Mouse (Mus musculus) midbrain, embryonic 15.5 days (tissue): ENCODE measurements around the gene Akna. TPM values are rescaled to one million over a fixed set of nuclear protein-coding genes. Genes with fewer than 3 reads are reported as not detected.

Experiments used
- ATAC-seq: fragments of 200-750 bp; cut with Nextera tagmentation; replicated peaks from 2 replicates; pipeline ENCODE4 v1.8.0; 2017; ENCODE audit warnings: moderate TSS enrichment
- H3K27ac ChIP-seq: fragments of 300-500 bp; sonication (generic); 2 replicates; pipeline ENCODE4 v1.5.1; 2015; ENCODE audit warnings: mild to moderate bottlenecking, inconsistent platforms
- H3K27me3 ChIP-seq: fragments of 300-500 bp; sonication (generic); replicated peaks from 2 replicates; pipeline ENCODE4 v1.6.1; 2015; ENCODE audit warnings: inconsistent platforms
- H3K36me3 ChIP-seq: fragments of 300-500 bp; sonication (generic); replicated peaks from 2 replicates; pipeline ENCODE4 v1.6.1; 2015; ENCODE audit warnings: inconsistent platforms
- H3K4me1 ChIP-seq: fragments of 300-500 bp; sonication (generic); 2 replicates; pipeline ENCODE4 v1.6.1; 2015; ENCODE audit warnings: inconsistent platforms
- H3K4me2 ChIP-seq: fragments of 300-500 bp; sonication (generic); 2 replicates; pipeline ENCODE4 v1.6.1; 2015; ENCODE audit warnings: inconsistent platforms, mild to moderate bottlenecking, moderate library complexity
- H3K4me3 ChIP-seq: fragments of 300-500 bp; sonication (generic); 2 replicates; pipeline ENCODE4 v1.5.1; 2015; ENCODE audit warnings: mild to moderate bottlenecking, inconsistent platforms
- H3K9ac ChIP-seq: fragments of 300-500 bp; sonication (generic); 2 replicates; pipeline ENCODE4 v1.6.1; 2015; ENCODE audit warnings: mild to moderate bottlenecking, inconsistent platforms
- H3K9me3 ChIP-seq: fragments of 300-500 bp; sonication (generic); 2 replicates; pipeline ENCODE4 v1.6.1; 2016; ENCODE audit warnings: inconsistent platforms
- WGBS: fragments of 180-500 bp; shearing (Covaris S2); methylation state at CpG from one replicate; pipeline ENCODE4 v1.1.7; 2015; ENCODE audit warnings: mixed read lengths; 5-methylcytosine and 5-hydroxymethylcytosine counted together
- polyA plus RNA-seq: library from polyadenylated mRNA; unstranded; fragments of >200 nt; fragmentation: Nextera tagmentation; extraction: Ambion mirVana; gene quantifications from 2 replicates; pipeline ENCODE4 v1.2.1, GENCODE M21; 2015

Gene Akna
- polyA plus RNA-seq, 1 experiment from 2014 or later, result 7.0 TPM

DNA sequence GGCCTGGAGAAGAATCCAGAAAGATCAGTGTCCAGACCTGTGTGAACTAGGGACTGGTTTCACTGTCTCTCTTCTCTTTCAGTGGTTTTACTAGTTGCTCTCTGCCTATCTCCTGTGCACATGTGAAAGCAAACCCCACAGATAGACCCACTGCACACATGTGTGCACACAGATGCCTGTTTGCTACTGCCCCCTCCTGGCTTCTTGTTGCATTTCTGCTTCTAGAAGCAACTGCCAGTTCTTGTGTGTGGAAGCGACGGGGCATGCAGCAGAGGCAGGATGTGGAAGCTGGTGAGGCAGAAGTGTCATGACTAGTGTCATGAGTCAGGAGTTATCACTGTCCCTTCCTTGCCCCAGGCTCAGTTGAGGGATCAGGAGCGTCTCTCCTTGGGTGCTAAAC is 31.3 kb downstream of the Akna start:
- WGBS, result 69% methylated on average over 3 of the region's 3 CpGs

DNA sequence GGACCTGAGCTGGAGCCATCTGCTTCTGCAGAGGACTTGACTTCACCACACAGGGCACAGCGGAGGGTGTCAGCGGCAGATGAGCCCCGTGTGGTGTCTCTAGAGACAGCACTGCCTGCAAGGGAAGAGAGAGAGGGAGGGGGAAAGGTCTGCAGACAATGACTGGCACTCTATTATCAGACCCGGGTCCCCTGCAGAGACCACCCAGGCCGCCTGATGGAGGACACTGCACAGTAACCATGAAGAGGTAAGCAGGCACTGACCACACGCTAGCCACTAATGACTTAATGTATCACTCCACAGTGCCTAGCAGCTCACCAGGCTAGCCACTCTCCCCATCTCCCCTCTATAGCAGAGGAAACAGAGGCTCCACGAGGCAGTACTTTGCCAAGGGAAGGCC is 32.3 kb downstream of the Akna start:
- Histone ChIP-seq H3K4me2 (no peak overlapping the region), H3K4me3 (no peak overlapping the region), H3K9ac (no peak overlapping the region), H3K27ac (no peak overlapping the region), H3K9me3 (no peaks in the 10 kb centered on the region), H3K4me1 (no peaks in the 10 kb centered on the region), H3K36me3 (no peaks in the 10 kb centered on the region), H3K27me3 (no peaks in the 10 kb centered on the region)
- WGBS, result 30% methylated on average over 7 of the region's 7 CpGs
- no peak for ATAC-seq

More for the DNA sequence above, 31.3 kb downstream of the Akna start:
- H3K4me3 ChIP-seq, result no peak overlapping the region
- no peak for ATAC-seq
- no peaks in the 10 kb centered on the region for H3K9me3 ChIP-seq
- no peak overlapping the region for H3K27ac ChIP-seq
- H3K27me3 ChIP-seq, result no peaks in the 10 kb centered on the region
- no peaks in the 10 kb centered on the region for H3K36me3 ChIP-seq
- no peak overlapping the region for H3K9ac ChIP-seq
- no peaks in the 10 kb centered on the region for H3K4me1 ChIP-seq
- H3K4me2 ChIP-seq, result no peak overlapping the region

DNA sequence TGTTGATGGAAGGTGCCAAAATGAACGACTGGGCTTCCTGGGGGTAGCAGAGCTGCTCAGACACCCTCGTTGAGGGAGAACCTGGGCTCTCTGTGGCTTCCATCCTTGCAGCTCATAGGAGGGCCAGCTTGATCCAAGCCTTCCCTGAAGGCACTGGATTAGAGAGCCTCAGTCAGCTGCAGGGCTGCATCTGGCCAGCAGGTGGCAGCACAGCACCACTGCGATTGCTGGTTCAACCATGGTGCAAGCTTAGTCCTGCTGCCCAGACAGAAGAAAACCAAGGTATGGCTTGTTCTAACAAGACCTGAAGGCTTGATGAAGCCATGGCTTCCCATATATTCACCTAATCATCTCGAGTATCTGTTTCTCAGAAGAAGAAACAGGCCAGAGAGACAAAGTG is 34.6 kb downstream of the Akna start:
- ATAC-seq, result peak; percentile 25
- H3K9ac ChIP-seq, result no peak overlapping the region
- WGBS, result 12% methylated on average over 4 of the region's 4 CpGs
- no peaks in the 10 kb centered on the region for H3K4me1 ChIP-seq
- H3K4me3 ChIP-seq, result no peak overlapping the region
- H3K36me3 ChIP-seq, result no peaks in the 10 kb centered on the region
- H3K9me3 ChIP-seq, result no peaks in the 10 kb centered on the region
- H3K4me2 ChIP-seq, result no peak overlapping the region
- H3K27ac ChIP-seq, result no peak overlapping the region
- H3K27me3 ChIP-seq, result no peaks in the 10 kb centered on the region

DNA sequence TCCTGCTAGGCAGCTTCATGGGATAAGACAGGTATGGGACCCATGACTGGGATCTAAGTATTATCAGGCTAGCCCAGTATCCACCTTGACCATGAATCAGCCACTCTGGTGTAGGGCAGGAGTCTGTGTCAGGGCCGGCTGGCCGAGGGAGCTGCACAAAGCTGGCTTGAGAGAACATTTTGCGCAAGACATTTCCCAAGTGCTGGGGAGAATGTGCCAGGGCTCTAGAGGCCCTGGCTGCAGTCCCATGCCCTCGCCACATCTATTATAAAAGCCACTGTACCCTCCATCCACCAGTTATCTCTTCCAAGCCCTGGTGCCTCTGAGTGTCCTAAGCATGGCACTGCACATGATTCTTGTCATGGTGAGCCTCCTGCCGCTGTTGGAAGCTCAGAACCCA is 41.0 kb downstream of the Akna start, which contains the start of gene Orm2:
Orm2 (plus strand) TSS at position 300 of the 400 bp plus-strand sequence.
- Histone ChIP-seq H3K4me2 (no peak within 1 kb of the TSS), H3K9ac (no peak within 1 kb of the TSS), H3K4me3 (no peak within 1 kb of the TSS), H3K36me3 (no peaks in the 10 kb centered on the region), H3K4me1 (no peaks in the 10 kb centered on the region), H3K9me3 (no peaks in the 10 kb centered on the region), H3K27me3 (no peaks in the 10 kb centered on the region), H3K27ac (no peak within 1 kb of the TSS)
- no peak for ATAC-seq
- WGBS, result 95% methylated on average over 5 of the region's 5 CpGs

DNA sequence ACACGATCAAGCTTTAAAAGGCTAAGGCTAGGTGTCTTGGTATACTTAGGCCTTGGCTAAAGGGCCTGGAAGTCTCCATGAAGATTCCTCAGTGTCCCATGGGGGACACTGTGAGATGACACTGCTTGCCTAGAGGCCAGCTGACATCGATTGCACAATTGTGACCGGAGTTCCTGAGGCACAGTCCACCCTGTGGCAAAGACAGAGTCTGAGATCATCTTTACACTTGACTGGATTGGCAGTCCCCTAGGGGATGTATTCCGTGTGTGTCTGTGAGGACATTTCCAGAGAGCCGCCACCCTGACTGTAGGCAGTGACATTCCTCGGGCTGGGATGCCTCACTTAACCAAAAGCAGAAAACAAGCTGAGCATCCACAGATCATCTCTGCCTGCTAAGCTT is 43.3 kb downstream of the Akna start:
- 65% methylated on average over 6 of the region's 6 CpGs for WGBS
- no peak overlapping the region for H3K4me3 ChIP-seq
- H3K9ac ChIP-seq, result no peak overlapping the region
- H3K4me1 ChIP-seq, result no peaks in the 10 kb centered on the region
- H3K36me3 ChIP-seq, result no peaks in the 10 kb centered on the region
- H3K4me2 ChIP-seq, result no peak overlapping the region
- H3K27ac ChIP-seq, result no peak overlapping the region
- no peaks in the 10 kb centered on the region for H3K27me3 ChIP-seq
- H3K9me3 ChIP-seq, result no peaks in the 10 kb centered on the region
- ATAC-seq, result no peak

DNA sequence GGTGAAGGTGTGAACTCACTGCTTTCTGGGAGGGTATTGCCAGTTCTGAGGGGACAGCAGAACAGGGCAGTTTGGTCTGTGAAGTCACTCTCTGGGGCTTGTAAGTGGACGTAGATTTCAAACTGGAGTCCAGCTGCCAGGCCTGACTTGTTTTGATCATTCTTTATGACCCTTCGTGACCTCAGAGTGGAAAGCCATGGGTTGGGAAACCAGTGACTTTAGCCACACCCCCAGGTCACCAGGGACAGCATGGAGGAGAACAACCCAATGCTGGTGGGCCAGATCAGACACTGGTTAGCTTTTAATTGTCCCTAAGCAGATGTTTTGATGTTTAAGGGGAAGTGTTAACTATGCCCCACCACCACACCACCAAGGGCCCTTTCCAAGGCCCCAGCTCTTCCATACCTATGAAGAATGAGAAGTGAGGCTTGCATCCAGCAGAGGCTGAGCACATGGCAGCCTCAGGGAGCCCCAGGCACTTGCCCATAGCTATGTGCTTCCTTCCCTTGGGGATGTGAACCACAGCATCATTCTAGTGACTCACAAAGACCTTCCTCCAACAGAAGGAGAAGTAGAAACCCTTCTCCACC is 46.1 kb downstream of the Akna start:
- Histone ChIP-seq H3K9me3 (no peaks in the 10 kb centered on the region), H3K36me3 (no peaks in the 10 kb centered on the region), H3K4me1 (no peaks in the 10 kb centered on the region), H3K4me2 (no peak overlapping the region), H3K9ac (no peak overlapping the region), H3K4me3 (no peak overlapping the region), H3K27me3 (no peaks in the 10 kb centered on the region), H3K27ac (no peak overlapping the region)
- no peak for ATAC-seq
- WGBS, result 65% methylated on average over 2 of the region's 2 CpGs

DNA sequence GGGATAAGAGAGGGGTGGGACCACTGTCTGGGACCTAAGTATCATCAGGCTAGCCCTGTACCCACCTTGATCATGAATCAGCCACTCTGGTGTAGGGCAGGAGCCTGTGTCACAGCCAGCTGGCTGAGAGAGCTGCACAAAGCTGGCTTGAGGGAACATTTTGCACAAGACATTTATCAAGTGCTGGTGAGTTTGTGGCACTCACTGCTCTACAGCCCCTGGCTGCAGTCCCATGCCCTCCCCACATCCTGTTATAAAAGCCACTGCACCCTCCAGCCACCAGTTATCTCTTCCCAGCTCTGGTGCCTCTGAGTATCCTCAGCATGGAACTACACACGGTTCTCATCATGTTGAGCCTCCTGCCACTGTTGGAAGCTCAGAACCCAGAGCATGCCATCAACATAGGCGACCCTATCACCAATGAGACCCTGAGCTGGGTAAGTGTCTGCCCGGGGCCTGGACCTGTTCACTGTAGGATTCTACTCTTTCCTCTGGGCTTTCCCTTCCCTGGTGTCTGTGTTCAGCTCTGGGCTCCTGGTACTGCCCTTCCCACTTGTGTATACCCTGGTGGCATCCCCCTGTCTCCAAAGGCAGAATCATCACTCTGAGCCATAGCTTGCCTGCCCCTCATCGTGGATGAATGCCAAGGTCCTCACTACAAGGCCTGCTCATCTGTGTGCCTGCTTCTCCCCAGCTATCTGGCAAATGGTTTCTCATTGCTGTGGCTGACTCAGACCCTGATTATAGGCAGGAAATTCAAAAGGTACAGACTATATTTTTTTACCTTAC is 47.1 kb downstream of the Akna start, which contains the start of gene Orm3:
Orm3 (plus strand) TSS at position 286 of the 789 bp plus-strand sequence.
- no peak within 1 kb of the TSS for H3K9ac ChIP-seq
- no peaks in the 10 kb centered on the region for H3K27me3 ChIP-seq
- no peaks in the 10 kb centered on the region for H3K36me3 ChIP-seq
- H3K27ac ChIP-seq, result no peak within 1 kb of the TSS
- H3K4me3 ChIP-seq, result no peak within 1 kb of the TSS
- 84% methylated on average over 4 of the region's 4 CpGs for WGBS
- H3K9me3 ChIP-seq, result no peaks in the 10 kb centered on the region
- H3K4me2 ChIP-seq, result no peak within 1 kb of the TSS
- H3K4me1 ChIP-seq, result no peaks in the 10 kb centered on the region
- no peak for ATAC-seq

DNA sequence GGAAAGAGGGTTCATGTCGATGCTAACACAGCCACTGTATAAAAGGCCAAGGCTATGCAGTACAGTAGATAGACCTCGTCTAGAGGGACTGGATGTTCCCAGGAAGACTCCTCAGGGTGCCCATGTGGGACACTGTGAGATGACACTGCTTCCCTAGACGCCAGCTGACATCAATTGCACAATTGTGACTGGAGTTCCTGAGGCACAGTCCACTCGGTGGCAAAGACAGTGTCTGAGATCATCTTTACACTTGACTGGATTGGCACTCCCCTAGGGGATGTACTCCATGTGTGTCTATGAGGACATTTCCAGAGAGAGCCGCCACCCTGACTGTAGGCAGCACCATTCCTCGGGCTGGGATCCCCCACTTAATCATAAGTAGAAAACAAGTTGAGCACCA is 54.6 kb downstream of the Akna start:
- Histone ChIP-seq H3K4me3 (no peak overlapping the region), H3K27ac (no peak overlapping the region), H3K9ac (no peak overlapping the region), H3K36me3 (no peaks in the 10 kb centered on the region), H3K27me3 (no peaks in the 10 kb centered on the region), H3K9me3 (no peaks in the 10 kb centered on the region), H3K4me1 (no peaks in the 10 kb centered on the region), H3K4me2 (no peak overlapping the region)
- 73% methylated on average over 6 of the region's 6 CpGs for WGBS
- no peak for ATAC-seq

DNA sequence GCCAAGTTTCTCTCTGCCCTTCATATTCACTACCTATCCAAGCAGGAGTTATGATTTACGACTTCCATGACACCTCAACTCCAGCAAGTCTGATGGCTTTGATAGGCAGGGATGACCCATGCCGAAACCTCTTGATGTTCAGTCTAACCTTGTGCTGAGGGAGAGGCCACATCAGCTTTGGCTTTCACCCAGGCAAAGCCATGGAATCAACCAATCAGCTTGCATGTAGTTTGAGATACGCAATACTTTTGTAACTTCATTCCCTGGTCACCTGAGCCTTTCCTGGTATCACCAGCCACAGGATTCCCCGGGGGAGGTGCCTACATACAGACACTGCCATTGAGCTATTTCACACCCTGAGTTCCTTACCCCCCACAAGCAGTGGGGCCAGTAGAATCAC is 56.5 kb downstream of the Akna start:
- H3K9me3 ChIP-seq, result no peaks in the 10 kb centered on the region
- no peak overlapping the region for H3K4me3 ChIP-seq
- no peak overlapping the region for H3K4me2 ChIP-seq
- H3K9ac ChIP-seq, result no peak overlapping the region
- ATAC-seq, result no peak
- H3K27me3 ChIP-seq, result no peaks in the 10 kb centered on the region
- H3K27ac ChIP-seq, result no peak overlapping the region
- H3K4me1 ChIP-seq, result no peaks in the 10 kb centered on the region
- no peaks in the 10 kb centered on the region for H3K36me3 ChIP-seq
- WGBS, result 98% methylated on average over 4 of the region's 4 CpGs

DNA sequence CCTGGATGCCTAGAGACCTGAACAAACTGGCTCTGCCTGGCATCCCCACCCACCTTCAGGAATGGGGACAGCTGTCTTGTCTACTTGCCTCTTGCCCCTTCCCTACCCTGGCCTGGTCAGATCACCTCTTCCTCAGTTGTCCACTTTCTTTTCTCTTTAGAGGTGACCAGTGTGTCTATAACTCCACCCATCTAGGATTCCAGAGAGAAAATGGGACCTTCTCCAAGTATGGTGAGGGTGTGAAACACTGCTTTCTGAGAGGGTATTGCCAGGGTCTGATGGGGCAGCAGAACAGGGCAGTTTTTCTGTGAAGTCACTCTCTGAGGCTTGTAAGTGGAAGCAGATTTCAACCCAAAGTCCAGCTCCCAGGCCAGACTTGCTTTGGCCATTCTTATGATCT is 57.9 kb downstream of the Akna start:
- Histone ChIP-seq H3K4me1 (no peaks in the 10 kb centered on the region), H3K27ac (no peak overlapping the region), H3K9ac (no peak overlapping the region), H3K4me2 (no peak overlapping the region), H3K9me3 (no peaks in the 10 kb centered on the region), H3K4me3 (no peak overlapping the region), H3K36me3 (no peaks in the 10 kb centered on the region), H3K27me3 (no peaks in the 10 kb centered on the region)
- ATAC-seq, result no peak

DNA sequence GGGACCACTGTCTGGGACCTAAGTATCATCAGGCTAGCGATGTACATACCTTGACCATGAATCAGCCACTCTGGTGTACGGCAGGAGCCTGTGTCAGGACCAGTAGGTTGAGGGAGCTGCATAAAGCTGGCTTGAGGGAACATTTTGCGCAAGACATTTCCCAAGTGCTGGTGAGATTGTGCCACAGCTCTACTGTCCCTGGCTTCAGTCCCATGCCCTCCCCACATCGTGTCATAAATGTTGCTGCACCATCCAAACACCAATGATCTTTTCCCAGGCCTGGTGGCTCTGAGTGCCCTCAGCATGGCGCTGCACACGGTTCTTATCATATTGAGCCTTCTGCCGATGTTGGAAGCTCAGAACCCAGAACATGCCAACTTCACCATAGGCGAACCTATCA is 58.9 kb downstream of the Akna start, which contains the start of gene Orm1:
Orm1 (plus strand) TSS at position 266 of the 400 bp plus-strand sequence.
- no peak for ATAC-seq
- H3K9me3 ChIP-seq, result no peaks in the 10 kb centered on the region
- no peaks in the 10 kb centered on the region for H3K27me3 ChIP-seq
- no peak within 1 kb of the TSS for H3K9ac ChIP-seq
- no peak within 1 kb of the TSS for H3K4me3 ChIP-seq
- WGBS, result 90% methylated on average over 8 of the region's 8 CpGs
- no peaks in the 10 kb centered on the region for H3K4me1 ChIP-seq
- H3K27ac ChIP-seq, result no peak within 1 kb of the TSS
- H3K4me2 ChIP-seq, result no peak within 1 kb of the TSS
- H3K36me3 ChIP-seq, result no peaks in the 10 kb centered on the region

DNA sequence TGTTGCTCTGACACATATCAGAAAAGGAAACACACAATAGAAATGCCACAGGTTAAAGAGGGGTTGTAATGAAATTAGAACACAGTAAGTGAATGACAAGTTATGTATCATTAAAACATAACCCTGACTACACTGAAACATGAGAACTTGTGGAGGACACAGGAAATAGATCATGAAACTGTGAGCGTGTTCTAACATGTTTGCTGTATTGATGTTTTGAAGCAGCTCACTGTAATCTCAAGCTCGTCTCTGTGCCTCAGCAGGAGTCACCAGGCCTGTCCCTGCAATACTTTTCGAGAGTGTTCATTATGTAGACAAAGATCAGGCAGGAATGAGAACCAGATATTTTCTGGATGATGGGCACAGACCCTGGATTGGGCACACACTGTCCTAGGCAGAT is 59.5 kb downstream of the Akna start:
- Histone ChIP-seq H3K9ac (no peak overlapping the region), H3K4me3 (no peak overlapping the region), H3K36me3 (no peaks in the 10 kb centered on the region), H3K9me3 (no peaks in the 10 kb centered on the region), H3K4me1 (no peaks in the 10 kb centered on the region), H3K27me3 (no peaks in the 10 kb centered on the region), H3K4me2 (no peak overlapping the region), H3K27ac (no peak overlapping the region)
- no peak for ATAC-seq
- 67% methylated on average over 3 of the region's 3 CpGs for WGBS

DNA sequence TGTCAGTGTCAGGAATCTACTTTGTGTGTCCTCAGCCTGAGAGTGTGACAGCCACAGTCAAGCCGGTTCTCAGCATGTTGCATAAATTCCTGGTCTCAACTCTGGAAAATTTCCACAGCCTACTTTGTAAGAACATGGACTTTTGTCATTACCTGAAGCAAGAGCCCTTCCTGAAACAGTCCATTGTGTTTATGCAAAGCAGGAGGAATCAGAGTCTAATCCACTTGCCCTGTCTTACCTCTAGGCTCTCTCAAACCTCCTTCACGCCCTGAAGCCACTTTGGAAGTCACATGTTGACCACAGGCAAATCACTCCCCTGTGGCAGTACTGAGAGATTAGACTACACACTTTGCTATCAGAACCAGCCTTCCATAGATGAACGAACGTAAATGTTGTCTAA is 60.7 kb downstream of the Akna start:
- H3K4me1 ChIP-seq, result no peaks in the 10 kb centered on the region
- no peak overlapping the region for H3K4me2 ChIP-seq
- H3K4me3 ChIP-seq, result no peak overlapping the region
- H3K9me3 ChIP-seq, result no peaks in the 10 kb centered on the region
- no peak overlapping the region for H3K27ac ChIP-seq
- H3K9ac ChIP-seq, result no peak overlapping the region
- ATAC-seq, result no peak
- H3K27me3 ChIP-seq, result no peaks in the 10 kb centered on the region
- no peaks in the 10 kb centered on the region for H3K36me3 ChIP-seq
- WGBS, result 60% methylated on average over 4 of the region's 4 CpGs
